Mouse (Mus musculus) large intestine, adult 2 months (tissue): ENCODE results near the gene Lbr. TPM values are rescaled to one million over a fixed set of nuclear protein-coding genes. Genes with fewer than 3 reads are reported as not detected.
A peak's percentile ranks its signal among the peaks of the same experiment; 100 is the strongest.

ENCODE experiments used
- DNase-seq: peaks from one replicate; pipeline ENCODE4 v3.0.0-alpha.2; 2012; ENCODE audit warnings: low read depth, low spot score
- WGBS: fragments of 180-500 bp; shearing (Covaris S2); methylation state at CpG from one replicate; pipeline ENCODE4 v1.1.7; 2018; 5-methylcytosine and 5-hydroxymethylcytosine counted together
- polyA plus RNA-seq: library from polyadenylated mRNA; depleted of rRNA; stranded (reverse); fragments of >200 nt; gene quantifications from 2 replicates; pipeline ENCODE4 v1.2.3, GENCODE M21; 2012; rRNA removed

The Lbr gene
- polyA plus RNA-seq: 30.8 and 34.7 TPM in 2 replicates

- DNase-seq: no peak
- under 1% methylated on average over 14 of the region's 14 CpGs for WGBS
Measured at GRCm38 (mm10) chr1:181842781-181843180, at the start of gene Lbr. Gene Lbr (minus strand): TSS chr1:181843046.

- 41% methylated on average over 7 of the region's 7 CpGs for WGBS
- DNase-seq: no peak
Measured at GRCm38 (mm10) chr1:181889670-181890069, 46.8 kb upstream of the Lbr start.

- WGBS: 2% methylated on average over 11 of the region's 11 CpGs
- DNase-seq: peak; percentile 50
Measured at GRCm38 (mm10) chr1:181888801-181889200, 46.0 kb upstream of the Lbr start.

- DNase-seq: no peak
- 14% methylated on average over 8 of the region's 8 CpGs for WGBS
Measured at GRCm38 (mm10) chr1:181881532-181881931, 38.7 kb upstream of the Lbr start.

- DNase-seq: no peak
- 58% methylated on average over 15 of the region's 15 CpGs for WGBS
Measured at GRCm38 (mm10) chr1:181880752-181881325, 38.0 kb upstream of the Lbr start.

GRCm38 (mm10) chr1:181878436-181878835 is 35.6 kb upstream of the Lbr start:
- WGBS: 68% methylated on average over 5 of the region's 5 CpGs
- DNase-seq: no peak

GRCm38 (mm10) chr1:181877088-181877487 is 34.2 kb upstream of the Lbr start:
- WGBS: 18% methylated on average over 5 of the region's 5 CpGs
- no peak for DNase-seq

GRCm38 (mm10) chr1:181876656-181877055 is 33.8 kb upstream of the Lbr start:
- 75% methylated on average over 3 of the region's 3 CpGs for WGBS
- DNase-seq: no peak

- WGBS: 65% methylated on average over 9 of the region's 9 CpGs
- DNase-seq: no peak
Measured at GRCm38 (mm10) chr1:181873086-181873920, 30.5 kb upstream of the Lbr start.

GRCm38 (mm10) chr1:181872639-181873038 is 29.8 kb upstream of the Lbr start:
- DNase-seq: no peak
- 63% methylated on average over 3 of the region's 3 CpGs for WGBS

GRCm38 (mm10) chr1:181866429-181867280 is 23.8 kb upstream of the Lbr start:
- WGBS: 66% methylated on average over 6 of the region's 6 CpGs
- no peak for DNase-seq

- WGBS: 45% methylated on average over 5 of the region's 5 CpGs
- DNase-seq: no peak
Measured at GRCm38 (mm10) chr1:181865863-181866216, 23.0 kb upstream of the Lbr start.

GRCm38 (mm10) chr1:181864971-181865862 is 22.4 kb upstream of the Lbr start:
- no peak for DNase-seq
- WGBS: 28% methylated on average over 11 of the region's 11 CpGs

- DNase-seq: no peak
- 35% methylated on average over 8 of the region's 8 CpGs for WGBS
Measured at GRCm38 (mm10) chr1:181863431-181863830, 20.6 kb upstream of the Lbr start.

- DNase-seq: no peak
- 52% methylated on average over 16 of the region's 16 CpGs for WGBS
Measured at GRCm38 (mm10) chr1:181862676-181863374, 20.0 kb upstream of the Lbr start.

- no peak for DNase-seq
- WGBS: 74% methylated on average over 2 of the region's 2 CpGs
Measured at GRCm38 (mm10) chr1:181861181-181861902, 18.5 kb upstream of the Lbr start.

GRCm38 (mm10) chr1:181860659-181861058 is 17.8 kb upstream of the Lbr start:
- WGBS: 5% methylated on average over 5 of the region's 5 CpGs
- no peak for DNase-seq

- DNase-seq: no peak
- WGBS: 92% methylated on average over 2 of the region's 2 CpGs
Measured at GRCm38 (mm10) chr1:181856329-181856728, 13.5 kb upstream of the Lbr start.
